Mouse (Mus musculus): ENCODE data around the gene Hsd11b2. TPM values are rescaled to one million over a fixed set of nuclear protein-coding genes. Genes with fewer than 3 reads are reported as not detected.

Gene Hsd11b2
- polyA plus RNA-seq, 1 experiment from 2014 or later: 2.8 TPM

GRCm38 (mm10) chr8:105472983-105473382, 45.6 kb upstream of the Hsd11b2 start:
- H3K27me3 ChIP-seq (ENCODE audit: control insufficient read depth, insufficient read depth, low read length): no peaks in the 10 kb centered on the region
- H3K9me3 ChIP-seq (ENCODE audit: control insufficient read depth, low read depth, low read length): no peaks in the 10 kb centered on the region
- no peak for ATAC-seq (ENCODE audit: insufficient number of reproducible peaks, insufficient read depth, low FRiP score, low read depth)
- no peak overlapping the region for H3K4me2 ChIP-seq (replicated peaks; ENCODE audit: low read depth, low read length)
- no peak overlapping the region for H3K4me3 ChIP-seq (ENCODE audit: low read depth, low read length)
- H3K4me1 ChIP-seq (ENCODE audit: control insufficient read depth, insufficient read depth, low read length): peaks cover 28% of the 10 kb centered on the region
- 75% methylated on average over 9 of the region's 9 CpGs for WGBS
- peaks cover 12% of the 10 kb centered on the region for H3K36me3 ChIP-seq (ENCODE audit: control insufficient read depth, insufficient read depth, low read length)
- H3K9ac ChIP-seq (replicated peaks; ENCODE audit: low read depth, low read length): no peak overlapping the region
- no peak overlapping the region for H3K27ac ChIP-seq (ENCODE audit: low read length)

GRCm38 (mm10) chr8:105473816-105474606, 44.5 kb upstream of the Hsd11b2 start:
- Histone ChIP-seq H3K9me3 (ENCODE audit: control insufficient read depth, low read depth, low read length) (no peaks in the 10 kb centered on the region), H3K9ac (replicated peaks; ENCODE audit: low read depth, low read length) (no peak overlapping the region), H3K4me2 (replicated peaks; ENCODE audit: low read depth, low read length) (no peak overlapping the region), H3K4me1 (ENCODE audit: control insufficient read depth, insufficient read depth, low read length) (peaks cover 28% of the 10 kb centered on the region), H3K27ac (ENCODE audit: low read length) (no peak overlapping the region), H3K4me3 (ENCODE audit: low read depth, low read length) (no peak overlapping the region), H3K36me3 (ENCODE audit: control insufficient read depth, insufficient read depth, low read length) (peaks cover 20% of the 10 kb centered on the region), H3K27me3 (ENCODE audit: control insufficient read depth, insufficient read depth, low read length) (no peaks in the 10 kb centered on the region)
- no peak for ATAC-seq (ENCODE audit: insufficient number of reproducible peaks, insufficient read depth, low FRiP score, low read depth)
- WGBS: 33% methylated on average over 17 of the region's 17 CpGs

GRCm38 (mm10) chr8:105474680-105475079, 43.9 kb upstream of the Hsd11b2 start:
- peaks cover 20% of the 10 kb centered on the region for H3K36me3 ChIP-seq (ENCODE audit: control insufficient read depth, insufficient read depth, low read length)
- H3K4me1 ChIP-seq (ENCODE audit: control insufficient read depth, insufficient read depth, low read length): peaks cover 26% of the 10 kb centered on the region
- ATAC-seq (ENCODE audit: insufficient number of reproducible peaks, insufficient read depth, low FRiP score, low read depth): no peak
- 26% methylated on average over 5 of the region's 5 CpGs for WGBS
- H3K4me2 ChIP-seq (replicated peaks; ENCODE audit: low read depth, low read length): no peak overlapping the region
- no peak overlapping the region for H3K4me3 ChIP-seq (ENCODE audit: low read depth, low read length)
- no peaks in the 10 kb centered on the region for H3K27me3 ChIP-seq (ENCODE audit: control insufficient read depth, insufficient read depth, low read length)
- H3K9ac ChIP-seq (replicated peaks; ENCODE audit: low read depth, low read length): no peak overlapping the region
- H3K27ac ChIP-seq (ENCODE audit: low read length): no peak overlapping the region
- H3K9me3 ChIP-seq (ENCODE audit: control insufficient read depth, low read depth, low read length): no peaks in the 10 kb centered on the region

- H3K9ac ChIP-seq (replicated peaks; ENCODE audit: low read depth, low read length): no peak overlapping the region
- H3K9me3 ChIP-seq (ENCODE audit: control insufficient read depth, low read depth, low read length): no peaks in the 10 kb centered on the region
- H3K4me2 ChIP-seq (replicated peaks; ENCODE audit: low read depth, low read length): no peak overlapping the region
- peaks cover 20% of the 10 kb centered on the region for H3K36me3 ChIP-seq (ENCODE audit: control insufficient read depth, insufficient read depth, low read length)
- no peak overlapping the region for H3K27ac ChIP-seq (ENCODE audit: low read length)
- H3K4me3 ChIP-seq (ENCODE audit: low read depth, low read length): no peak overlapping the region
- 63% methylated on average over 4 of the region's 4 CpGs for WGBS
- H3K27me3 ChIP-seq (ENCODE audit: control insufficient read depth, insufficient read depth, low read length): no peaks in the 10 kb centered on the region
- peaks cover 26% of the 10 kb centered on the region for H3K4me1 ChIP-seq (ENCODE audit: control insufficient read depth, insufficient read depth, low read length)
- ATAC-seq (ENCODE audit: insufficient number of reproducible peaks, insufficient read depth, low FRiP score, low read depth): no peak
These were observed 43.3 kb upstream of the Hsd11b2 start for GRCm38 (mm10) chr8:105475254-105475653.

- WGBS: 93% methylated on average over 8 of the region's 8 CpGs
- Histone ChIP-seq H3K9ac (replicated peaks; ENCODE audit: low read depth, low read length) (no peak overlapping the region), H3K27me3 (ENCODE audit: control insufficient read depth, insufficient read depth, low read length) (no peaks in the 10 kb centered on the region), H3K4me2 (replicated peaks; ENCODE audit: low read depth, low read length) (no peak overlapping the region), H3K36me3 (ENCODE audit: control insufficient read depth, insufficient read depth, low read length) (peaks cover 20% of the 10 kb centered on the region), H3K9me3 (ENCODE audit: control insufficient read depth, low read depth, low read length) (no peaks in the 10 kb centered on the region), H3K27ac (ENCODE audit: low read length) (no peak overlapping the region), H3K4me1 (ENCODE audit: control insufficient read depth, insufficient read depth, low read length) (peaks cover 24% of the 10 kb centered on the region), H3K4me3 (ENCODE audit: low read depth, low read length) (no peak overlapping the region)
- ATAC-seq (ENCODE audit: insufficient number of reproducible peaks, insufficient read depth, low FRiP score, low read depth): no peak
These were observed 42.8 kb upstream of the Hsd11b2 start for GRCm38 (mm10) chr8:105475742-105476141.

GRCm38 (mm10) chr8:105476161-105476560, 42.4 kb upstream of the Hsd11b2 start:
- 90% methylated on average over 7 of the region's 7 CpGs for WGBS
- no peak for ATAC-seq (ENCODE audit: insufficient number of reproducible peaks, insufficient read depth, low FRiP score, low read depth)
- Histone ChIP-seq H3K9me3 (ENCODE audit: control insufficient read depth, low read depth, low read length) (no peaks in the 10 kb centered on the region), H3K27me3 (ENCODE audit: control insufficient read depth, insufficient read depth, low read length) (no peaks in the 10 kb centered on the region), H3K4me1 (ENCODE audit: control insufficient read depth, insufficient read depth, low read length) (peaks cover 21% of the 10 kb centered on the region; the same call in 1 of the 2 replicates), H3K4me3 (ENCODE audit: low read depth, low read length) (no peak overlapping the region), H3K4me2 (replicated peaks; ENCODE audit: low read depth, low read length) (no peak overlapping the region), H3K27ac (ENCODE audit: low read length) (no peak overlapping the region), H3K36me3 (ENCODE audit: control insufficient read depth, insufficient read depth, low read length) (peaks cover 20% of the 10 kb centered on the region), H3K9ac (replicated peaks; ENCODE audit: low read depth, low read length) (no peak overlapping the region)

GRCm38 (mm10) chr8:105476628-105477413, 41.7 kb upstream of the Hsd11b2 start:
- Histone ChIP-seq H3K9ac (replicated peaks; ENCODE audit: low read depth, low read length) (no peak overlapping the region), H3K36me3 (ENCODE audit: control insufficient read depth, insufficient read depth, low read length) (peaks cover 20% of the 10 kb centered on the region), H3K27me3 (ENCODE audit: control insufficient read depth, insufficient read depth, low read length) (no peaks in the 10 kb centered on the region), H3K4me2 (replicated peaks; ENCODE audit: low read depth, low read length) (no peak overlapping the region), H3K4me1 (ENCODE audit: control insufficient read depth, insufficient read depth, low read length) (peaks cover 17% of the 10 kb centered on the region; the same call in 1 of the 2 replicates), H3K4me3 (ENCODE audit: low read depth, low read length) (no peak overlapping the region), H3K27ac (ENCODE audit: low read length) (no peak overlapping the region), H3K9me3 (ENCODE audit: control insufficient read depth, low read depth, low read length) (no peaks in the 10 kb centered on the region)
- no peak for ATAC-seq (ENCODE audit: insufficient number of reproducible peaks, insufficient read depth, low FRiP score, low read depth)
- 49% methylated on average over 25 of the region's 25 CpGs for WGBS

- H3K4me3 ChIP-seq (ENCODE audit: low read depth, low read length): no peak overlapping the region
- no peaks in the 10 kb centered on the region for H3K27me3 ChIP-seq (ENCODE audit: control insufficient read depth, insufficient read depth, low read length)
- ATAC-seq (ENCODE audit: insufficient number of reproducible peaks, insufficient read depth, low FRiP score, low read depth): no peak
- no peak overlapping the region for H3K9ac ChIP-seq (replicated peaks; ENCODE audit: low read depth, low read length)
- peaks cover 17% of the 10 kb centered on the region; the same call in 1 of the 2 replicates for H3K4me1 ChIP-seq (ENCODE audit: control insufficient read depth, insufficient read depth, low read length)
- 65% methylated on average over 3 of the region's 3 CpGs for WGBS
- no peak overlapping the region for H3K27ac ChIP-seq (ENCODE audit: low read length)
- peaks cover 20% of the 10 kb centered on the region for H3K36me3 ChIP-seq (ENCODE audit: control insufficient read depth, insufficient read depth, low read length)
- H3K9me3 ChIP-seq (ENCODE audit: control insufficient read depth, low read depth, low read length): no peaks in the 10 kb centered on the region
- H3K4me2 ChIP-seq (replicated peaks; ENCODE audit: low read depth, low read length): no peak overlapping the region
These were observed 40.8 kb upstream of the Hsd11b2 start for GRCm38 (mm10) chr8:105477792-105478191.

Data from stomach, embryonic 14.5 days (tissue).